Mouse (Mus musculus): ENCODE measurements around the gene Hist2h2ab. TPM values are rescaled to one million over a fixed set of nuclear protein-coding genes. Genes with fewer than 3 reads are reported as not detected.
A peak's percentile ranks its signal among the peaks of the same experiment; 100 is the strongest.
"Not testable (repeated sequence)": the region's sequence is repeated elsewhere in the genome, so short reads cannot be mapped to it uniquely, and the experiment has no call there.

Gene Hist2h2ab
- total and polyA plus RNA-seq, 3 experiments, result 1.1 to 31.4 TPM; not detected in 1

- H3K9ac ChIP-seq (ENCODE audit: insufficient read depth, low read depth); H3K9me3 ChIP-seq (replicated peaks; ENCODE audit: low read length); H3K27me3 ChIP-seq (replicated peaks); DNase-seq (ENCODE audit: extremely low read depth); in situ Hi-C loops (cut with MboI; ENCODE audit: low pct_ligation_motif_present, low pct_unique_long_range_greater_than_20kb, low sequenced_read_pairs); H3K4me3 ChIP-seq (replicated peaks in 1 of 3; ENCODE audit: low read depth in 2 of 3, low read length in 2 of 3, poor library complexity in 1 of 3); dilution Hi-C loops (cut with MboI; ENCODE audit: extremely low pct_ligation_motif_present, extremely low pct_unique_long_range_greater_than_20kb, low sequenced_read_pairs); H3K27ac ChIP-seq (ENCODE audit: insufficient read depth, low read depth); H3K79me2 ChIP-seq (replicated peaks; ENCODE audit: control insufficient read depth, extremely low read depth, insufficient read depth, poor library complexity, severe bottlenecking): not testable (repeated sequence)
- H3K4me2 ChIP-seq (ENCODE audit: insufficient read depth, low read depth, poor library complexity, severe bottlenecking), result peak overlapping the region; percentile 16
- TF ChIP-seq POLR2A (IDR thresholded peaks at IDR 0.05; ENCODE audit: low read depth, low read length), result 0 out of 2 replicates have a peak, but pooled peaks have one; percentile 1
- H3K4me1 ChIP-seq (ENCODE audit: control insufficient read depth in 1 of 2, insufficient read depth in 2 of 2), result peaks cover 7 to 21% of the 10 kb centered on the region in 2 experiments
- H3K36me3 ChIP-seq (replicated peaks in 1 of 2; ENCODE audit: control insufficient read depth in 1 of 2, insufficient read depth in 1 of 2, low read length in 1 of 2), result peaks cover 4 to 25% of the 10 kb centered on the region in 2 experiments
Observed at GRCm38 (mm10) chr3:96198601-96199251, 20.9 kb upstream of the Hist2h2ab start.

- Histone ChIP-seq H3K4me3 (replicated peaks in 1 of 3; ENCODE audit: low read depth in 2 of 3, low read length in 2 of 3, poor library complexity in 1 of 3) (no peak overlapping the region), H3K4me2 (ENCODE audit: insufficient read depth, low read depth, poor library complexity, severe bottlenecking) (peak overlapping the region; percentile 39), H3K27me3 (replicated peaks) (no peaks in the 10 kb centered on the region), H3K4me1 (ENCODE audit: control insufficient read depth in 1 of 2, insufficient read depth in 2 of 2) (peaks cover 7 to 21% of the 10 kb centered on the region in 2 experiments), H3K27ac (ENCODE audit: insufficient read depth, low read depth) (no peak overlapping the region), H3K9me3 (replicated peaks; ENCODE audit: low read length) (peaks cover 8% of the 10 kb centered on the region), H3K79me2 (replicated peaks; ENCODE audit: control insufficient read depth, extremely low read depth, insufficient read depth, poor library complexity, severe bottlenecking) (no peaks in the 10 kb centered on the region), H3K9ac (ENCODE audit: insufficient read depth, low read depth) (0 out of 2 replicates have a peak overlapping the region, but pooled peaks have one; percentile 23), H3K36me3 (replicated peaks in 1 of 2; ENCODE audit: control insufficient read depth in 1 of 2, insufficient read depth in 1 of 2, low read length in 1 of 2) (peaks cover 0 to 15% of the 10 kb centered on the region in 2 experiments)
- in situ Hi-C loops (cut with MboI; ENCODE audit: low pct_ligation_motif_present, low pct_unique_long_range_greater_than_20kb, low sequenced_read_pairs) (no loop called here), dilution Hi-C loops (cut with MboI; ENCODE audit: extremely low pct_ligation_motif_present, extremely low pct_unique_long_range_greater_than_20kb, low sequenced_read_pairs) (no loop called here)
- peak; percentile 60; the same call in 1 of the 2 replicates for TF ChIP-seq EP300 (IDR thresholded peaks at IDR 0.05; ENCODE audit: low read length)
- TF ChIP-seq MAX (IDR thresholded peaks at IDR 0.05; ENCODE audit: low read length), result no peak
- TF ChIP-seq POLR2AphosphoS2 (IDR thresholded peaks at IDR 0.05; ENCODE audit: low read depth, low read length), result no peak
- no peak for TF ChIP-seq HCFC1 (IDR thresholded peaks at IDR 0.05; ENCODE audit: low read depth, low read length)
- no peak for TF ChIP-seq GABPA (IDR thresholded peaks at IDR 0.05; ENCODE audit: insufficient replicate concordance, low read depth, low read length)
- TF ChIP-seq MXI1 (IDR thresholded peaks at IDR 0.05; ENCODE audit: low read depth, low read length), result no peak
- TF ChIP-seq RAD21 (IDR thresholded peaks at IDR 0.05; ENCODE audit: low read depth, low read length), result no peak
- peak; percentile 46 for TF ChIP-seq TCF12 (IDR thresholded peaks at IDR 0.05; ENCODE audit: low read depth, low read length)
- 0 out of 2 replicates have a peak, but pooled peaks have one; percentile 13 for TF ChIP-seq MYC (IDR thresholded peaks at IDR 0.05; ENCODE audit: low read depth, low read length)
- no peak for TF ChIP-seq PAX5 (IDR thresholded peaks at IDR 0.05; ENCODE audit: low read length)
- no peak for TF ChIP-seq NRF1 (IDR thresholded peaks at IDR 0.05; ENCODE audit: low read depth, low read length)
- no peak for TF ChIP-seq JUND (conservative IDR thresholded peaks at IDR 0.05; ENCODE audit: low read depth, low read length)
- peak; percentile 80 for TF ChIP-seq IRF4 (IDR thresholded peaks at IDR 0.05; ENCODE audit: low read depth, low read length)
- TF ChIP-seq CTCF (conservative IDR thresholded peaks at IDR 0.05 in 1 of 2, IDR thresholded peaks at IDR 0.05 in 1 of 2; ENCODE audit: low read depth in 2 of 2, low read length in 2 of 2), result no peak
- TF ChIP-seq TBP (conservative IDR thresholded peaks at IDR 0.05; ENCODE audit: low read depth, low read length), result no peak
- TF ChIP-seq CHD1 (IDR thresholded peaks at IDR 0.05; ENCODE audit: low read depth, low read length), result no peak
- no peak for TF ChIP-seq ZKSCAN1 (IDR thresholded peaks at IDR 0.05; ENCODE audit: borderline replicate concordance, low read depth, low read length)
- no peak for TF ChIP-seq ELF1 (IDR thresholded peaks at IDR 0.05; ENCODE audit: low read depth, low read length)
- 0 out of 2 replicates have a peak, but pooled peaks have one; percentile 43 for TF ChIP-seq MAZ (IDR thresholded peaks at IDR 0.05; ENCODE audit: low read depth, low read length)
- TF ChIP-seq JUN (IDR thresholded peaks at IDR 0.05; ENCODE audit: insufficient read depth, low read depth, low read length), result no peak
- TF ChIP-seq BHLHE40 (IDR thresholded peaks at IDR 0.05; ENCODE audit: low read depth, low read length), result no peak
- TF ChIP-seq NELFE (IDR thresholded peaks at IDR 0.05; ENCODE audit: low read depth, low read length), result no peak
- no peak for TF ChIP-seq ZMIZ1 (IDR thresholded peaks at IDR 0.05; ENCODE audit: low read depth, low read length)
- TF ChIP-seq E2F4 (IDR thresholded peaks at IDR 0.05; ENCODE audit: insufficient replicate concordance, low read depth, low read length), result no peak
- TF ChIP-seq ZC3H11A (IDR thresholded peaks at IDR 0.05; ENCODE audit: low read depth, low read length), result no peak
- TF ChIP-seq USF2 (conservative IDR thresholded peaks at IDR 0.05; ENCODE audit: low read depth, low read length), result no peak
- TF ChIP-seq RCOR1 (conservative IDR thresholded peaks at IDR 0.05; ENCODE audit: low read depth, low read length), result no peak
- peak; percentile 74 for TF ChIP-seq CHD2 (IDR thresholded peaks at IDR 0.05; ENCODE audit: low read length)
- no peak for TF ChIP-seq MEF2A (IDR thresholded peaks at IDR 0.05; ENCODE audit: borderline replicate concordance, low read depth, low read length)
- no peak for TF ChIP-seq ZNF384 (IDR thresholded peaks at IDR 0.05; ENCODE audit: low read depth, low read length)
- no peak for TF ChIP-seq ETS1 (conservative IDR thresholded peaks at IDR 0.05; ENCODE audit: low read depth, low read length)
- peak; percentile 59 for DNase-seq (ENCODE audit: extremely low read depth)
Observed at GRCm38 (mm10) chr3:96199731-96200130, 19.9 kb upstream of the Hist2h2ab start.

All from CH12.LX (cell line).